Mouse (Mus musculus): ENCODE data around the gene Lrfn4.

DNA sequence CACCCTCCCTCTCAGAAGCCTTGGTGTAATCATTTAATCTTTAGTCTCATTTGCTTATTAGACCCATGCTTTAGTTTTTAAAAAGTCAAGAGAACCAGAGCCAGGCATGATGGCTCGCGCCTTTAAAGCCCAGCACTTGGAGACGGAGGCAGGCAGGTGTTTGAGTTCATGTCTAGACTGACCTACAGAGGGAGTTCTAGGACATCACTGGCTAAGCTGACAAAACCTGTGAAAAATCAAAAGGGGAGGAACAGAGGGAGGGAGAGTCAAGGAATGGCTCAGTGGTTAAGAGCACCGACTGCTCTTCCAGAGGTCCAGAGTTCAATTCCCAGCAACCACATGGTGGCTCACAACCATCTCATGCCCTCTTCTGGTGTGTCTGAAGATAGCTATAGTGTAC, 20.5 kb upstream of the Lrfn4 start:
- TF ChIP-seq GATA1 (IDR thresholded peaks at IDR 0.05; ENCODE audit: borderline replicate concordance, low read length), result no peak
- no peak for TF ChIP-seq FLI1 (IDR thresholded peaks at IDR 0.05; ENCODE audit: low read length)
